Mouse (Mus musculus) heart, postnatal 25 days (tissue): ENCODE results near the gene Gmds. TPM values are rescaled to one million over a fixed set of nuclear protein-coding genes. Genes with fewer than 3 reads are reported as not detected.
A peak's percentile ranks its signal among the peaks of the same experiment; 100 is the strongest.

Experiments
- DNase-seq: peaks from one replicate; pipeline ENCODE4 v3.0.0; 2022; ENCODE audit warnings: low spot score
- intact Hi-C: fragments of 180-260 bp; cut with DNase I; formaldehyde crosslinking; loops from one replicate; pipeline ENCODE4 v1.15.1; 2025
- total RNA-seq, 2 experiments: library from RNA; stranded (reverse); gene quantifications; 2 replicates each; pipeline ENCODE4 v1.2.3; 2021

Gmds gene
- total RNA-seq, 2 experiments from 2014 or later, result 4.5 to 5.1 TPM

- intact Hi-C loops, result no loop called here
- DNase-seq, result no peak
Measured at GRCm38 (mm10) chr13:31914901-31915587, 423.5 kb downstream of the Gmds start.

- intact Hi-C loops, result no loop called here
- no peak for DNase-seq
Measured at GRCm38 (mm10) chr13:31911956-31912355, 426.6 kb downstream of the Gmds start.

GRCm38 (mm10) chr13:31911362-31911761, 427.2 kb downstream of the Gmds start:
- no peak for DNase-seq
- intact Hi-C loops, result no loop called here

GRCm38 (mm10) chr13:31909031-31909430, 429.5 kb downstream of the Gmds start:
- DNase-seq, result no peak
- intact Hi-C loops, result no loop called here

GRCm38 (mm10) chr13:31906514-31906913, 432.0 kb downstream of the Gmds start:
- intact Hi-C loops, result no loop called here

GRCm38 (mm10) chr13:31900191-31900590, 438.3 kb downstream of the Gmds start:
- intact Hi-C loops, result no loop called here
- no peak for DNase-seq

More at GRCm38 (mm10) chr13:31906514-31906913, 432.0 kb downstream of the Gmds start:
- DNase-seq, result no peak

GRCm38 (mm10) chr13:31899392-31899791, 439.1 kb downstream of the Gmds start:
- no peak for DNase-seq
- intact Hi-C loops, result no loop called here

- no peak for DNase-seq
- intact Hi-C loops, result no loop called here
Measured at GRCm38 (mm10) chr13:31897493-31897892, 441.0 kb downstream of the Gmds start.

GRCm38 (mm10) chr13:31894511-31894910, 444.0 kb downstream of the Gmds start:
- DNase-seq, result no peak
- intact Hi-C loops, result no loop called here

GRCm38 (mm10) chr13:31892913-31893514, 445.5 kb downstream of the Gmds start:
- DNase-seq, result no peak
- intact Hi-C loops, result no loop called here

GRCm38 (mm10) chr13:31888500-31888899, 450.0 kb downstream of the Gmds start:
- intact Hi-C loops, result no loop called here
- DNase-seq, result no peak

GRCm38 (mm10) chr13:31885769-31886168, 452.8 kb downstream of the Gmds start:
- intact Hi-C loops, result no loop called here
- DNase-seq, result no peak

GRCm38 (mm10) chr13:31878805-31879477, 459.6 kb downstream of the Gmds start:
- no peak for DNase-seq

GRCm38 (mm10) chr13:31877061-31877460, 461.5 kb downstream of the Gmds start:
- intact Hi-C loops, result no loop called here
- DNase-seq, result peak; percentile 10

More at GRCm38 (mm10) chr13:31878805-31879477, 459.6 kb downstream of the Gmds start:
- intact Hi-C loops, result no loop called here

GRCm38 (mm10) chr13:31874427-31874826, 464.1 kb downstream of the Gmds start:
- no peak for DNase-seq
- intact Hi-C loops, result no loop called here

- intact Hi-C loops, result no loop called here
- DNase-seq, result no peak
Measured at GRCm38 (mm10) chr13:31873269-31873668, 465.3 kb downstream of the Gmds start.

- intact Hi-C loops, result no loop called here
- no peak for DNase-seq
Measured at GRCm38 (mm10) chr13:31864786-31865185, 473.8 kb downstream of the Gmds start.

- intact Hi-C loops, result no loop called here
- DNase-seq, result no peak
Measured at GRCm38 (mm10) chr13:31863461-31863860, 475.1 kb downstream of the Gmds start.

- intact Hi-C loops, result no loop called here
- DNase-seq, result no peak
Measured at GRCm38 (mm10) chr13:31860200-31860599, 478.3 kb downstream of the Gmds start.

- no peak for DNase-seq
- intact Hi-C loops, result no loop called here
Measured at GRCm38 (mm10) chr13:31854000-31854399, 484.5 kb downstream of the Gmds start.

GRCm38 (mm10) chr13:31853564-31853963, 485.0 kb downstream of the Gmds start:
- DNase-seq, result no peak
- intact Hi-C loops, result no loop called here
